Mouse (Mus musculus) ES-E14 (cell line): ENCODE data around the gene Mybph. TPM values are rescaled to one million over a fixed set of nuclear protein-coding genes. Genes with fewer than 3 reads are reported as not detected.

Source experiments
- DNase-seq: peaks from one replicate; pipeline ENCODE4 v3.0.0-alpha.2; 2013; ENCODE audit warnings: low read depth, low spot score
- H3K27ac ChIP-seq: 2 replicates; pipeline ENCODE4 v1.5.1; 2012; ENCODE audit warnings: low read depth, mild to moderate bottlenecking, low read length, moderate library complexity, mixed read lengths; ENCODE audit not compliant: poor library complexity, insufficient read depth, severe bottlenecking
- H3K36me3 ChIP-seq: 2 replicates; pipeline ENCODE4 v1.6.1; 2012; ENCODE audit warnings: mild to moderate bottlenecking, low read length, moderate library complexity, mixed read lengths; ENCODE audit not compliant: control insufficient read depth, poor library complexity, insufficient read depth, severe bottlenecking
- H3K4me1 ChIP-seq, 2 experiments: fragments of 150-350 bp in 1 of 2; sonication (generic) in 1 of 2; 2 replicates each; pipeline ENCODE4 v1.6.1; 2012; ENCODE audit warnings: low read length in 2 of 2, mild to moderate bottlenecking in 1 of 2, mixed read lengths in 1 of 2; ENCODE audit not compliant: control insufficient read depth in 2 of 2, insufficient read depth in 2 of 2, poor library complexity in 1 of 2
- H3K4me3 ChIP-seq, 2 experiments: fragments of 150-350 bp in 1 of 2; sonication (generic) in 1 of 2; 2 replicates each; pipeline ENCODE4 v1.5.1; 2012; ENCODE audit warnings: low read length in 2 of 2, low read depth in 1 of 2, mild to moderate bottlenecking in 1 of 2, mixed read lengths in 1 of 2; ENCODE audit not compliant: insufficient read depth in 1 of 2, poor library complexity in 1 of 2, severe bottlenecking in 1 of 2
- H3K9ac ChIP-seq: 2 replicates; pipeline ENCODE4 v1.6.1; 2012; ENCODE audit warnings: low read depth, mild to moderate bottlenecking, low read length, mixed read lengths; ENCODE audit not compliant: poor library complexity, insufficient read depth, severe bottlenecking
- H3K9me3 ChIP-seq: fragments of 150-350 bp; sonication (generic); 2 replicates; pipeline ENCODE4 v1.6.1; 2012; ENCODE audit warnings: low read depth, mild to moderate bottlenecking, low read length; ENCODE audit not compliant: control insufficient read depth, insufficient read depth
- CHD2 ChIP-seq: IDR thresholded peaks from 2 replicates; pipeline ENCODE4 v1.6.1; 2014; ENCODE audit warnings: mild to moderate bottlenecking, low read depth, low read length, inconsistent platforms
- HCFC1 ChIP-seq: IDR thresholded peaks from 2 replicates; pipeline ENCODE4 v1.6.1; 2012; ENCODE audit warnings: low read length, inconsistent platforms, borderline replicate concordance; ENCODE audit not compliant: insufficient read depth
- MAFK ChIP-seq: IDR thresholded peaks from 2 replicates; pipeline ENCODE4 v1.6.1; 2014; ENCODE audit warnings: mild to moderate bottlenecking, low read depth, low read length, inconsistent platforms; ENCODE audit not compliant: insufficient read depth
- ZC3H11A ChIP-seq: IDR thresholded peaks from 2 replicates; pipeline ENCODE4 v1.6.1; 2012; ENCODE audit warnings: low read depth, mild to moderate bottlenecking, inconsistent platforms, low read length, borderline replicate concordance
- ZNF384 ChIP-seq: IDR thresholded peaks from 2 replicates; pipeline ENCODE4 v1.6.1; 2012; ENCODE audit warnings: low read depth, low read length, inconsistent platforms
- in situ Hi-C, 2 experiments: fragments of 600-800 bp; cut with MboI; formaldehyde crosslinking; loops; one replicate each; pipeline ENCODE4 v1.15.1; 2025; ENCODE audit warnings: low sequenced_read_pairs in 2 of 2, inconsistent platforms in 1 of 2; ENCODE audit not compliant: unreplicated experiment in 2 of 2
- total RNA-seq: library from RNA; depleted of rRNA; stranded (reverse); fragments of 300-350 nt; gene quantifications from 2 replicates; pipeline ENCODE4 v1.2.3, GENCODE M21; 2012

Gene Mybph
- total RNA-seq, 1 experiment, result not detected

DNA sequence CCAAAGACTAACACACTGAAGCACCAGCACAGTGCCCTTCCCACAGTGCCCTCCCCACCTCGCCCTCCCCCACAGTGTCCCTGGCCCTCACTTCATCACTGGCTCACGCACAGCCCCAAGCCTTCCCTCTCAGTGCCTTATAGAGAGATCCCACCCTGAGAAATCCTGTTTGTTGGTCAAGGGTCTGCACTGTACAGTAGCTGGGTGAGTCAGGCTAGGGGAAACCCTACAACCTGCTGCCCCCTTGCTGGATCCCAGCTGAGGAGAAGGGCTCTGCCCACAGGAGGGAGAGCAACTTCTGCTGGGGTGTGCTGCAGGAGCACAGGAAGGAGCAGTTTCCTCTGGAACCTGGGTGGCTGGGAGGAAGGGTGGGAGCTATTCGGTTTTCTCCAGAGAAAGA, 42.9 kb downstream of the Mybph start:
- DNase-seq, result no peak
- Histone ChIP-seq H3K36me3 (no peaks in the 10 kb centered on the region), H3K4me1 (peaks cover 0 to 3% of the 10 kb centered on the region in 2 experiments; a peak in 1 of 4 replicates), H3K9ac (no peak overlapping the region), H3K4me3 (no peak overlapping the region), H3K9me3 (no peaks in the 10 kb centered on the region), H3K27ac (no peak overlapping the region)
- no peak for TF ChIP-seq ZNF384
- no peak for TF ChIP-seq MAFK
- TF ChIP-seq HCFC1, result no peak
- no peak for TF ChIP-seq ZC3H11A
- no peak for TF ChIP-seq CHD2
- in situ Hi-C loops, result no loop called here

DNA sequence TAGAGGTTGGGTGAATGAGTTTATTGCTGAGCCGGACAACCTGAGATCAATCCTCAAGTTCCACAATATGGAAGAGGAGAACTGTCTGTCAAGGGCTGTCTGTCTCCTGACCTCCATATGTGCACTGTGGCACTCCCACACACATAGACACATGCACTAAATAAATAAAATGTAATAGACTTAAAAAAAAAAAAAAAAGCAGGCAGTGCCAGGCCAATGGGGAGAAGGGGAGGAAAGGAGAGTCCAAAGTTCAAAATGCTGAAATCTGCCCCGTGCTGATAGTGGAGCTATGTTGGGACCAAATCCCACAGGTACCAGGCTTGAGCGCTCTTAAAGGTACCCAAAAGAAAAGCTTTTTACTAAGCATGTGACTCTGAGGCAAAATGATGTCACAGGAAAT, 44.2 kb downstream of the Mybph start:
- Histone ChIP-seq H3K9ac (no peak overlapping the region), H3K27ac (no peak overlapping the region), H3K4me3 (no peak overlapping the region), H3K4me1 (peaks cover 0 to 3% of the 10 kb centered on the region in 2 experiments; a peak in 1 of 4 replicates), H3K36me3 (no peaks in the 10 kb centered on the region), H3K9me3 (no peaks in the 10 kb centered on the region)
- DNase-seq, result no peak
- TF ChIP-seq CHD2 (no peak), MAFK (no peak), ZC3H11A (no peak), HCFC1 (no peak), ZNF384 (no peak)
- in situ Hi-C loops, result no loop called here

- no peaks in the 10 kb centered on the region for H3K9me3 ChIP-seq
- H3K27ac ChIP-seq, result no peak overlapping the region
- H3K4me1 ChIP-seq, result peaks cover 3 to 11% of the 10 kb centered on the region in 2 experiments; a peak in 2 of 4 replicates
- TF ChIP-seq HCFC1, result no peak
- TF ChIP-seq ZC3H11A, result no peak
- TF ChIP-seq MAFK, result no peak
- TF ChIP-seq ZNF384, result no peak
- TF ChIP-seq CHD2, result no peak
- in situ Hi-C loops, result no loop called here
- H3K4me3 ChIP-seq, result no peak overlapping the region
- H3K9ac ChIP-seq, result no peak overlapping the region
- no peaks in the 10 kb centered on the region for H3K36me3 ChIP-seq
- no peak for DNase-seq
These were observed 47.5 kb downstream of the Mybph start for GRCm38 (mm10) chr1:134240701-134241100.

- Histone ChIP-seq H3K4me1 (peaks cover 3 to 11% of the 10 kb centered on the region in 2 experiments; a peak in 2 of 4 replicates), H3K9me3 (no peaks in the 10 kb centered on the region), H3K9ac (no peak overlapping the region), H3K4me3 (no peak overlapping the region), H3K36me3 (no peaks in the 10 kb centered on the region), H3K27ac (no peak overlapping the region)
- TF ChIP-seq HCFC1 (no peak), ZNF384 (no peak), MAFK (no peak), ZC3H11A (no peak), CHD2 (no peak)
- DNase-seq, result no peak
- in situ Hi-C loops, result no loop called here
These were observed 48.0 kb downstream of the Mybph start for GRCm38 (mm10) chr1:134241298-134241697.

GRCm38 (mm10) chr1:134242286-134242685, 49.0 kb downstream of the Mybph start:
- no peak overlapping the region for H3K27ac ChIP-seq
- no peaks in the 10 kb centered on the region for H3K9me3 ChIP-seq
- H3K9ac ChIP-seq, result no peak overlapping the region
- no peak for TF ChIP-seq CHD2
- no peak for TF ChIP-seq HCFC1
- no peak for TF ChIP-seq MAFK
- TF ChIP-seq ZNF384, result no peak
- TF ChIP-seq ZC3H11A, result no peak
- H3K36me3 ChIP-seq, result no peaks in the 10 kb centered on the region
- H3K4me1 ChIP-seq, result peaks cover 3 to 11% of the 10 kb centered on the region in 2 experiments; a peak in 2 of 4 replicates
- DNase-seq, result no peak
- in situ Hi-C loops, result no loop called here
- no peak overlapping the region for H3K4me3 ChIP-seq
